Mouse (Mus musculus) myocyte (in vitro differentiated cells): ENCODE results near the gene Ttc21a.

ENCODE experiments used
- E2F4 ChIP-seq: IDR thresholded peaks from one replicate; pipeline ENCODE4 v1.6.1; 2011; ENCODE audit warnings: mild to moderate bottlenecking, control low read depth, moderate library complexity; ENCODE audit not compliant: insufficient read depth
- MAX ChIP-seq: IDR thresholded peaks from one replicate; pipeline ENCODE4 v1.6.1; 2011; ENCODE audit warnings: low read depth, mild to moderate bottlenecking, control low read depth
- MYOD1 ChIP-seq, 3 experiments: IDR thresholded peaks; one replicate each; pipeline ENCODE4 v1.6.1; 2011; ENCODE audit warnings: control low read depth in 2 of 3, low read depth in 2 of 3, mild to moderate bottlenecking in 2 of 3, moderate library complexity in 1 of 3; ENCODE audit not compliant: insufficient read length in 2 of 3, control insufficient read depth in 1 of 3
- POLR2A ChIP-seq: IDR thresholded peaks from one replicate; pipeline ENCODE4 v1.6.1; 2011; ENCODE audit warnings: low read depth, mild to moderate bottlenecking, control low read depth, moderate library complexity; ENCODE audit not compliant: insufficient read length
- POLR2AphosphoS2 ChIP-seq: IDR thresholded peaks from one replicate; pipeline ENCODE4 v1.6.1; 2011; ENCODE audit warnings: low read depth, control low read depth; ENCODE audit not compliant: insufficient read length
- REST ChIP-seq: IDR thresholded peaks from one replicate; pipeline ENCODE4 v1.6.1; 2011; ENCODE audit warnings: mild to moderate bottlenecking, control low read depth, moderate library complexity; ENCODE audit not compliant: insufficient read depth, insufficient read length
- SRF ChIP-seq: IDR thresholded peaks from one replicate; pipeline ENCODE4 v1.6.1; 2011; ENCODE audit warnings: low read depth; ENCODE audit not compliant: control insufficient read depth, insufficient read length
- TCF12 ChIP-seq: IDR thresholded peaks from one replicate; pipeline ENCODE4 v1.6.1; 2011; ENCODE audit warnings: mild to moderate bottlenecking, control low read depth; ENCODE audit not compliant: poor library complexity, insufficient read depth, severe bottlenecking
- TCF3 ChIP-seq: IDR thresholded peaks from one replicate; pipeline ENCODE4 v1.6.1; 2011; ENCODE audit warnings: low read depth, control low read depth; ENCODE audit not compliant: insufficient read length
- USF1 ChIP-seq: IDR thresholded peaks from one replicate; pipeline ENCODE4 v1.6.1; 2011; ENCODE audit warnings: low read depth, mild to moderate bottlenecking, control low read depth, moderate library complexity

DNA sequence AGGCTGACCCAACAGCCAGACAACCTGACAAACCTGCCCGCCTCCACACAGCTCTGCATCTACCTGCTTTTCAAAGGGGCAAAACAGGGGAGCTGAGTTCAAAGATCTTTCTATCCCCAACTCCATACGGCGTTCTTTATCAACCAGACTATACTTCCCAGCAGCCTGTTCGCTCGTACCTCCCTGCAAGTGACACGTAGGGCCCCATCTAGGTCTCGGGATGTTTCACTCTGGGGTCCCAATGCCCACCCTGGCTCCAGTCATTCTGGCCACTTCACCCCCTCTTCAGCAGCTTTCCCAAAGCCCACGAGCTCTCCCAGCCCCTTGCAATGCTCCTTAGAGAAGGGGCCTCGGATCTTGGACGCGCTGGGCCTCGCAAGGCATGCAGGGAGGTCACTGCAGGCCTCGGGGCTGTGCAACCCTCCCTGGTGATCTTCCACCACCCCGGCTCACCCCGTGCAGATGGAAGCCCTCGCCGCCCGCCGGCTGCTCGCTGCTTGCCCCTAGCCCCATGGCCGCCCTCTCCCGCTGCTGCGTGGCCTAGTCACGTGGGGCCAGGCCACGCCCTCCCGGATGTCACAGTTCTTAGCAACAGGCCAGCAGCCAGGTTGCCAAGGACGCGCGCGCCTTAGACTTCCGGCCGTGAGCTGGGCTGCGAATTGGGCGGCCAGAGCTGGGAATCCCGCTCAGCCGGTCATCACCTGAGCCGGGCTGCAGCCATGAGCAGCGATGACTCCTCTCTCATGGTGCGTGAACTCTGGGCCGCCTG, at the start of gene Ttc21a, which contains the start of gene Gorasp1:
- TF ChIP-seq E2F4 (no peak), TCF12 (no peak), MAX (no peak), POLR2A (peak; percentile 99), USF1 (peak; percentile 97), POLR2AphosphoS2 (peak; percentile 94), TCF3 (no peak), REST (no peak), SRF (no peak), MYOD1 (IDR thresholded peaks at IDR 0.05; ENCODE audit: control insufficient read depth in 1 of 3, insufficient read length in 2 of 3, low read depth in 2 of 3) (no peak)
